Mouse (Mus musculus) brain, embryonic 14.5 days (tissue): Measurements from ENCODE around the gene Lmntd1.

Experiments
- CTCF ChIP-seq: fragments of 200-500 bp; IDR thresholded peaks from 2 replicates; pipeline ENCODE4 v1.5.1; 2012; ENCODE audit warnings: inconsistent platforms, mild to moderate bottlenecking, moderate library complexity, borderline replicate concordance; ENCODE audit not compliant: insufficient read depth, insufficient read length; ENCODE audit errors: extremely low read depth
- POLR2A ChIP-seq: fragments of 200-500 bp; IDR thresholded peaks from 2 replicates; pipeline ENCODE4 v1.6.1; 2012; ENCODE audit warnings: mild to moderate bottlenecking, inconsistent platforms, borderline replicate concordance; ENCODE audit not compliant: poor library complexity, insufficient read depth, insufficient read length, severe bottlenecking; ENCODE audit errors: extremely low read depth

- TF ChIP-seq CTCF = no peak
- TF ChIP-seq POLR2A = no peak
Observed at GRCm38 (mm10) chr6:145522617-145523016, 91.5 kb downstream of the Lmntd1 start.
